20 mouse cellular contexts compared by ENCODE assay signal in genomic region chr14:104264919-104265764, GRCm38 (mm10).
DNase-seq lines count a peak whose midpoint lies in the region; ATAC-seq and TF ChIP-seq lines count a peak whose summit lies in the region.
"Had no signal": no experiment of that assay in that cellular context is flagged by ENCODE, and none has a peak within 500 bp of the region (broad histone marks: within the 10 kb centered on the region; RNA-seq: fewer than 3 reads in every experiment).

No protein-coding gene starts in this region.

- whole genome bisulfite sequencing in forebrain, embryonic 14.5 days, result 36% methylated on average over 6 of the region's 6 CpGs
- WGBS in forebrain, embryonic 11.5 days, result 64% methylated on average over 6 of the region's 6 CpGs
- 58% methylated on average over 6 of the region's 6 CpGs for WGBS in hindbrain, embryonic 13.5 days
- 77% methylated on average over 6 of the region's 6 CpGs for WGBS in hindbrain, embryonic 10.5 days
- 42% methylated on average over 6 of the region's 6 CpGs for WGBS in midbrain, embryonic 14.5 days

- DNase-seq in forebrain, embryonic 14.5 days (ENCODE audit: low spot score), result peak; percentile 50
- DNase-seq in forebrain, embryonic 11.5 days (ENCODE audit: low spot score), result no peak
- no peak for DNase-seq in hindbrain, embryonic 10.5 days (ENCODE audit: low spot score)
- DNase-seq in brain, embryonic 14.5 days (ENCODE audit: low read depth), result peak; percentile 73
- DNase-seq in midbrain, embryonic 14.5 days, result peak; percentile 62
- DNase-seq in urinary bladder, postnatal 36 days (ENCODE audit: low spot score in 2 of 2), result no peak
- DNase-seq in adrenal gland, postnatal 14 days, result no peak
- DNase-seq: adrenal gland, postnatal 10 days; cerebellum, adult 8-10 months; cerebellum, postnatal 14 days; embryo, embryonic 11 days; gastrocnemius, adult 2 months; gastrocnemius, postnatal 25 days had no signal

- no peak overlapping the region for H3K9ac ChIP-seq in forebrain, embryonic 14.5 days (ENCODE audit: low read length)
- H3K9ac ChIP-seq in forebrain, embryonic 11.5 days (ENCODE audit: low read length), result no peak overlapping the region
- H3K9ac ChIP-seq in hindbrain, embryonic 13.5 days, result no peak overlapping the region
- H3K9ac ChIP-seq in midbrain, embryonic 14.5 days (replicated peaks; ENCODE audit: low read length), result no peak overlapping the region
- H3K9ac ChIP-seq: embryonic facial prominence, embryonic 15.5 days; heart, embryonic 12.5 days; hindbrain, embryonic 15.5 days had no signal

- no peak overlapping the region for H3K4me2 ChIP-seq in forebrain, embryonic 14.5 days (ENCODE audit: low read length)
- no peak overlapping the region for H3K4me2 ChIP-seq in forebrain, embryonic 11.5 days (ENCODE audit: low read depth, low read length, severe bottlenecking)
- H3K4me2 ChIP-seq in hindbrain, embryonic 13.5 days, result no peak overlapping the region
- H3K4me2 ChIP-seq in midbrain, embryonic 14.5 days (ENCODE audit: low read length), result no peak overlapping the region
- H3K4me2 ChIP-seq: embryonic facial prominence, embryonic 15.5 days; heart, embryonic 12.5 days; hindbrain, embryonic 15.5 days had no signal

- H3K27me3 ChIP-seq in forebrain, embryonic 14.5 days (replicated peaks; ENCODE audit: control insufficient read depth, insufficient read depth, low read length), result no peaks in the 10 kb centered on the region
- H3K27me3 ChIP-seq in forebrain, embryonic 11.5 days (ENCODE audit: control insufficient read depth, insufficient read depth, low read length), result no peaks in the 10 kb centered on the region
- H3K27me3 ChIP-seq in hindbrain, embryonic 13.5 days, result 0 out of 2 replicates have a peak, but pooled peaks cover 6% of the 10 kb centered on the region
- no peaks in the 10 kb centered on the region for H3K27me3 ChIP-seq in hindbrain, embryonic 10.5 days (ENCODE audit: insufficient read depth, poor library complexity, severe bottlenecking)
- no peaks in the 10 kb centered on the region for H3K27me3 ChIP-seq in midbrain, embryonic 14.5 days (ENCODE audit: control insufficient read depth, insufficient read depth, low read length)
- H3K27me3 ChIP-seq: embryonic facial prominence, embryonic 15.5 days; heart, embryonic 12.5 days; hindbrain, embryonic 15.5 days had no signal

- H3K9me3 ChIP-seq in forebrain, embryonic 14.5 days (replicated peaks; ENCODE audit: control insufficient read depth, low read length), result no peaks in the 10 kb centered on the region
- H3K9me3 ChIP-seq in forebrain, embryonic 11.5 days (ENCODE audit: control insufficient read depth, low read length), result no peaks in the 10 kb centered on the region
- no peaks in the 10 kb centered on the region for H3K9me3 ChIP-seq in hindbrain, embryonic 13.5 days
- no peaks in the 10 kb centered on the region for H3K9me3 ChIP-seq in hindbrain, embryonic 10.5 days
- no peaks in the 10 kb centered on the region for H3K9me3 ChIP-seq in midbrain, embryonic 14.5 days (ENCODE audit: control insufficient read depth, low read length)
- H3K9me3 ChIP-seq: embryonic facial prominence, embryonic 15.5 days; heart, embryonic 12.5 days; hindbrain, embryonic 15.5 days had no signal

- no peak overlapping the region for H3K27ac ChIP-seq in forebrain, embryonic 14.5 days (ENCODE audit: low read depth, low read length)
- H3K27ac ChIP-seq in forebrain, embryonic 11.5 days (ENCODE audit: low read depth, low read length), result no peak overlapping the region
- no peak overlapping the region for H3K27ac ChIP-seq in hindbrain, embryonic 13.5 days
- H3K27ac ChIP-seq in hindbrain, embryonic 10.5 days, result no peak overlapping the region
- H3K27ac ChIP-seq in midbrain, embryonic 14.5 days (replicated peaks; ENCODE audit: low read depth, low read length), result no peak overlapping the region
- H3K27ac ChIP-seq: embryonic facial prominence, embryonic 15.5 days; gastrocnemius, adult 2 months; hindbrain, embryonic 15.5 days had no signal

- H3K36me3 ChIP-seq in forebrain, embryonic 14.5 days (ENCODE audit: control insufficient read depth, insufficient read depth, low read length), result no peaks in the 10 kb centered on the region
- no peaks in the 10 kb centered on the region for H3K36me3 ChIP-seq in forebrain, embryonic 11.5 days (ENCODE audit: control insufficient read depth, insufficient read depth, low read length)
- no peaks in the 10 kb centered on the region for H3K36me3 ChIP-seq in hindbrain, embryonic 13.5 days
- no peaks in the 10 kb centered on the region for H3K36me3 ChIP-seq in hindbrain, embryonic 10.5 days
- no peaks in the 10 kb centered on the region for H3K36me3 ChIP-seq in midbrain, embryonic 14.5 days (ENCODE audit: control insufficient read depth, insufficient read depth, low read length)
- H3K36me3 ChIP-seq: embryonic facial prominence, embryonic 15.5 days; heart, embryonic 12.5 days; hindbrain, embryonic 15.5 days had no signal

- no peak for TF ChIP-seq CTCF in brain, embryonic 14.5 days (IDR thresholded peaks at IDR 0.05; ENCODE audit: borderline replicate concordance, extremely low read depth, insufficient read depth, insufficient read length)

- peak; percentile 52; the same call in 1 of the 2 replicates for ATAC-seq in forebrain, embryonic 14.5 days
- ATAC-seq in forebrain, embryonic 11.5 days (replicated peaks; ENCODE audit: low FRiP score), result no peak
- ATAC-seq in hindbrain, embryonic 13.5 days (ENCODE audit: low FRiP score), result 0 out of 2 replicates have a peak, but pooled peaks have one; percentile 32
- peak; percentile 81 for ATAC-seq in midbrain, embryonic 14.5 days (ENCODE audit: low FRiP score, low TSS enrichment)
- ATAC-seq: inflammation-experienced regulatory T-cells, adult 6 months; intestine, postnatal 0 days had no signal

- no peak for TF ChIP-seq POLR2A in brain, embryonic 14.5 days (IDR thresholded peaks at IDR 0.05; ENCODE audit: borderline replicate concordance, extremely low read depth, insufficient read depth, insufficient read length, poor library complexity, severe bottlenecking)

- no peaks in the 10 kb centered on the region for H3K4me1 ChIP-seq in forebrain, embryonic 14.5 days (ENCODE audit: control insufficient read depth, insufficient read depth, low read length)
- no peaks in the 10 kb centered on the region for H3K4me1 ChIP-seq in forebrain, embryonic 11.5 days (replicated peaks; ENCODE audit: control insufficient read depth, insufficient read depth, low read length)
- no peaks in the 10 kb centered on the region for H3K4me1 ChIP-seq in hindbrain, embryonic 13.5 days (replicated peaks)
- no peaks in the 10 kb centered on the region for H3K4me1 ChIP-seq in hindbrain, embryonic 10.5 days (replicated peaks)
- H3K4me1 ChIP-seq in midbrain, embryonic 14.5 days (ENCODE audit: control insufficient read depth, insufficient read depth, low read length), result no peaks in the 10 kb centered on the region
- H3K4me1 ChIP-seq: embryonic facial prominence, embryonic 15.5 days; heart, embryonic 12.5 days; hindbrain, embryonic 15.5 days had no signal

- H3K4me3 ChIP-seq in forebrain, embryonic 14.5 days (ENCODE audit: low read depth, low read length), result no peak overlapping the region
- no peak overlapping the region for H3K4me3 ChIP-seq in forebrain, embryonic 11.5 days (ENCODE audit: low read depth, low read length)
- no peak overlapping the region for H3K4me3 ChIP-seq in hindbrain, embryonic 13.5 days
- H3K4me3 ChIP-seq in hindbrain, embryonic 10.5 days, result no peak overlapping the region
- no peak overlapping the region for H3K4me3 ChIP-seq in midbrain, embryonic 14.5 days (replicated peaks; ENCODE audit: low read depth, low read length)
- H3K4me3 ChIP-seq: embryonic facial prominence, embryonic 15.5 days; erythroblast, embryonic 14.5 days; gastrocnemius, adult 2 months; heart, embryonic 12.5 days; hindbrain, embryonic 15.5 days had no signal

Comparison
In these comparisons a context has a peak if more than half of its experiments do, and no peak if none do; other contexts are left out.
1. DNase-seq: peak in forebrain, embryonic 14.5 days (single experiment), brain, embryonic 14.5 days (single experiment) and midbrain, embryonic 14.5 days (single experiment); none in forebrain, embryonic 11.5 days (single experiment), hindbrain, embryonic 10.5 days (single experiment), urinary bladder, postnatal 36 days (0 of 2) and adrenal gland, postnatal 14 days (single experiment).